Mouse (Mus musculus) embryonic facial prominence, embryonic 13.5 days (tissue): ENCODE results near the gene Csnk1g1. TPM values are rescaled to one million over a fixed set of nuclear protein-coding genes. Genes with fewer than 3 reads are reported as not detected.

Experiments used
- ATAC-seq: fragments of 200-750 bp; cut with Nextera tagmentation; 2 replicates; pipeline ENCODE4 v1.8.0; 2017; ENCODE audit warnings: low read depth; ENCODE audit not compliant: insufficient number of reproducible peaks, insufficient read depth, low FRiP score, low TSS enrichment
- H3K27ac ChIP-seq: fragments of 300-500 bp; sonication (generic); 2 replicates; pipeline ENCODE4 v1.5.1; 2015; ENCODE audit warnings: moderate library complexity, mild to moderate bottlenecking, inconsistent platforms
- H3K27me3 ChIP-seq: fragments of 300-500 bp; sonication (generic); 2 replicates; pipeline ENCODE4 v1.6.1; 2015; ENCODE audit warnings: mild to moderate bottlenecking, inconsistent platforms
- H3K36me3 ChIP-seq: fragments of 300-500 bp; sonication (generic); 2 replicates; pipeline ENCODE4 v1.6.1; 2015; ENCODE audit warnings: mild to moderate bottlenecking, inconsistent platforms
- H3K4me1 ChIP-seq: fragments of 300-500 bp; sonication (generic); 2 replicates; pipeline ENCODE4 v1.6.1; 2015; ENCODE audit warnings: inconsistent platforms
- H3K4me2 ChIP-seq: fragments of 300-500 bp; sonication (generic); 2 replicates; pipeline ENCODE4 v1.6.1; 2015; ENCODE audit warnings: moderate library complexity, mild to moderate bottlenecking, inconsistent platforms
- H3K4me3 ChIP-seq: fragments of 300-500 bp; sonication (generic); 2 replicates; pipeline ENCODE4 v1.5.1; 2015; ENCODE audit warnings: mild to moderate bottlenecking, inconsistent platforms
- H3K9ac ChIP-seq: fragments of 300-500 bp; sonication (generic); 2 replicates; pipeline ENCODE4 v1.6.1; 2015; ENCODE audit warnings: mild to moderate bottlenecking, inconsistent platforms
- H3K9me3 ChIP-seq: fragments of 300-500 bp; sonication (generic); 2 replicates; pipeline ENCODE4 v1.6.1; 2016; ENCODE audit warnings: inconsistent platforms
- WGBS: fragments of 180-500 bp; shearing (Covaris S2); methylation state at CpG from one replicate; pipeline ENCODE4 v1.1.7; 2015; ENCODE audit warnings: mixed read lengths; 5-methylcytosine and 5-hydroxymethylcytosine counted together
- polyA plus RNA-seq: library from polyadenylated mRNA; unstranded; fragments of >200 nt; fragmentation: Nextera tagmentation; extraction: Ambion mirVana; gene quantifications from 2 replicates; pipeline ENCODE4 v1.2.1, GENCODE M21; 2015

Gene Csnk1g1
- polyA plus RNA-seq, 1 experiment from 2014 or later = 22.8 TPM

DNA sequence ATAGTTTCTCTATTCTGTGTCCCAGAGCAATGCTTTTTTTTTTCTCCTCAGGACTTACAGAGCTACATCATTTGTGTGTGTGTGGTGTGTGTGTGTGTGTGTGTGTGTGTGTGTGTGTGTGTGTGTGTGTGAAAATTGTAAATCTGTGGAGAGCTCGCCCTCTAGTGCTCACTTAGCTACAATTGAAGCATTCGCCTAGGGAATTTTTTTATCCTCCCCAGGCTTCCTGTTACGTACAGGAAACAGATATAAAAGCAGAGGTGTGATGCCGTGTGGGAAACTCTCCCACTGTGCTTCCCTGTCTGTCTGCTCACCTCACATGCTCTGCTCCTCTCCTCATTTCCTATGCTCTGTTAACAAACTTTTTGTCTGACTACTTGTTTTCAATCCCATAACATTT is 95.7 kb downstream of the Csnk1g1 start:
- H3K4me1 ChIP-seq = no peaks in the 10 kb centered on the region
- peaks cover 32% of the 10 kb centered on the region for H3K36me3 ChIP-seq
- no peak overlapping the region for H3K27ac ChIP-seq
- H3K4me3 ChIP-seq = 0 out of 2 replicates have a peak overlapping the region, but pooled peaks have one; percentile 5
- no peaks in the 10 kb centered on the region for H3K27me3 ChIP-seq
- WGBS = 29% methylated on average over 4 of the region's 4 CpGs
- no peak for ATAC-seq
- no peaks in the 10 kb centered on the region for H3K9me3 ChIP-seq
- H3K4me2 ChIP-seq = peak overlapping the region; percentile 35; the same call in 1 of the 2 replicates
- H3K9ac ChIP-seq = no peak overlapping the region

DNA sequence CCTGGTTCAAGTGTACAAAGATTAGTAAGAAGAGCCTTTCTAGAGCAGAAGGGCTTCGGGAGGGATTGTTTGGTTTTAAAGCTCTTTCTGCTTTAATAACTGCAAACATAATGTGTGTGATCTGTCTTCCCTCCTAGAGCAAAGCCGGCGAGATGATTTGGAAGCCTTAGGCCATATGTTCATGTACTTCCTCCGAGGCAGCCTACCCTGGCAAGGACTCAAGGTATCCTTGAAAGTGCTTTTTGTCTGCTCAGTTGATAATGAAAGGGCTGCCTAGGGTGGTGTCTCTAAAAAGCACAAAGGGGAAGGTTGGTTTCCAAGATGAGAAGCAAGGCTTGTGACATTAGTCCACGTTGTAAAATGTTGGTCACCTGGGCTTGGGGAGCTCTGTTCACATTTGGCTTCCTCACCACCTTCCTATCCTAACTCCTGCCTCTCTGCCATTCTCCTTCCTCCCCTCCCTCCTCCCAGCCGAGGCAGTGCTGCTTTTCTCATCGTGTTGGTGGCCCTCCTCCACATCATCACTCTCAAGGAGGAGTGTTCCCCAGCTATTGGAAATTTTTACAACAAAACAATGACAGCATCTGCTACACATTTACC is 99.0 kb downstream of the Csnk1g1 start:
- WGBS = 68% methylated on average over 7 of the region's 7 CpGs
- Histone ChIP-seq H3K4me1 (no peaks in the 10 kb centered on the region), H3K27ac (no peak overlapping the region), H3K9ac (no peak overlapping the region), H3K27me3 (no peaks in the 10 kb centered on the region), H3K4me2 (no peak overlapping the region), H3K4me3 (no peak overlapping the region), H3K36me3 (peaks cover 40% of the 10 kb centered on the region), H3K9me3 (no peaks in the 10 kb centered on the region)
- no peak for ATAC-seq

DNA sequence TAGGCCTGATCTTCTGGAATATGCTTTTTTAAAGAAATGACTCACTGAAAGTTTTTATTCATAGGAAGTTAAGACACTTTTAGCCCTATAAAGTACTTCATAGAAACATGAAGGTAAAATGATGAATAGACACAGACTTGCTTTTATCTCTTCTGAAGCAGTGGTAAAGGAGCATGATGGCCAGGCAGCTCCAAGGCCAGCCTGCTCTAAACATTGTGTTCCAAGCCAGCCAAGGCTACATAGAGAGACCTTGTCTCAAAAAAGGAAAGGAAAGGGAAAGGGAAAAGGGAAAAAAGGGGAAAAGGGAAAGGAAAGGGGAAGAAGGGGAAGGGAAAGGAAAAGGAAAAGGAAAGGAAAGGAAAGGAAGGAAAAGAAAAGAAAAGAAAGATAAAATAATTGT is 111.9 kb downstream of the Csnk1g1 start:
- Histone ChIP-seq H3K36me3 (peaks cover 22% of the 10 kb centered on the region), H3K4me1 (no peaks in the 10 kb centered on the region), H3K27me3 (no peaks in the 10 kb centered on the region), H3K27ac (no peak overlapping the region), H3K9me3 (no peaks in the 10 kb centered on the region), H3K4me3 (no peak overlapping the region), H3K9ac (no peak overlapping the region), H3K4me2 (no peak overlapping the region)
- ATAC-seq = no peak

- H3K4me2 ChIP-seq = no peak overlapping the region
- H3K36me3 ChIP-seq = peaks cover 52% of the 10 kb centered on the region
- H3K9me3 ChIP-seq = no peaks in the 10 kb centered on the region
- no peaks in the 10 kb centered on the region for H3K4me1 ChIP-seq
- H3K9ac ChIP-seq = no peak overlapping the region
- H3K4me3 ChIP-seq = no peak overlapping the region
- WGBS = 86% methylated on average over 4 of the region's 4 CpGs
- no peak overlapping the region for H3K27ac ChIP-seq
- no peak for ATAC-seq
- H3K27me3 ChIP-seq = no peaks in the 10 kb centered on the region
Measured at GRCm38 (mm10) chr9:66038082-66038481, 129.4 kb downstream of the Csnk1g1 start.

DNA sequence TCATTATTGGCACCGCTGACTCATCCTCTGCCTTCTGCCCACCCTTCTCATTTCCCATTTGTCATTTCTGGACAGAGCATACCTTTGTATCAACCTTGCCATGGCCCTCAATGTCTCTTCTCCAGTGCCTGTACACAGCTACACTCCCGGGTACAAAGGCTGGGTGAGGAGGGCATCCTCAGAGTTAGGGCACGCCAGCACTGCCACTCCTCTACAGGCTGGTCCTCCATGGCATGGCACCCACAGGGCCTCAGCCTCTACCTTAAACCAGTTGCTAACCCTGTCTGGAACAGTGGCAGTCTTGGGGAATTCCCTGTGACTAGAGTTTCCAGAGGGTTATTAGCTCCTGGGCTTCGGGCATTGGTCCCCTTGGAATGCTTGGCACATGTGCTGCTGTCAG is 129.9 kb downstream of the Csnk1g1 start:
- peaks cover 49% of the 10 kb centered on the region for H3K36me3 ChIP-seq
- no peak overlapping the region for H3K4me3 ChIP-seq
- 90% methylated on average over 4 of the region's 4 CpGs for WGBS
- no peak for ATAC-seq
- H3K4me1 ChIP-seq = no peaks in the 10 kb centered on the region
- no peaks in the 10 kb centered on the region for H3K9me3 ChIP-seq
- no peak overlapping the region for H3K9ac ChIP-seq
- no peaks in the 10 kb centered on the region for H3K27me3 ChIP-seq
- H3K4me2 ChIP-seq = no peak overlapping the region
- no peak overlapping the region for H3K27ac ChIP-seq

DNA sequence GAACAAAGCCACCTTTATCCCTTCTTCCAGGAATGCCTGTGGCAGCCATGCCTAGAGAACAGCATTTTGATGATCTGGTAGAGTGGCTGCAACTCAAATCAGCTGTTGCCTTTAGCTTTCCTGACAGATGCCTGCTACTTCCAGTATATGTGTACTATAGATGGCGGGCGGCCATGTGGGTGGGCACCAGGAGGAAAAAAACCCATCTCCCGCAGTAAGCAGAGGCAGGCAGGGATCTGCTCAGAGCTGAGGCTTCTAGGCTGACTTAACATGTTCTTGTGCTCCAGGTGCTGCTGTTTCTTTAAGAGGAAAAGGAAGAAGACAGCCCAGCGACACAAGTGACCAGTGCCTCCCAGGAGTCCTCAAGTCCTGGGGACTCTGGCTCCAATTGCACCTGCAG is 130.6 kb downstream of the Csnk1g1 start:
- Histone ChIP-seq H3K9ac (no peak overlapping the region), H3K4me1 (no peaks in the 10 kb centered on the region), H3K4me2 (no peak overlapping the region), H3K36me3 (peaks cover 49% of the 10 kb centered on the region), H3K27me3 (no peaks in the 10 kb centered on the region), H3K27ac (no peak overlapping the region), H3K4me3 (no peak overlapping the region), H3K9me3 (no peaks in the 10 kb centered on the region)
- no peak for ATAC-seq
- WGBS = 82% methylated on average over 4 of the region's 4 CpGs

DNA sequence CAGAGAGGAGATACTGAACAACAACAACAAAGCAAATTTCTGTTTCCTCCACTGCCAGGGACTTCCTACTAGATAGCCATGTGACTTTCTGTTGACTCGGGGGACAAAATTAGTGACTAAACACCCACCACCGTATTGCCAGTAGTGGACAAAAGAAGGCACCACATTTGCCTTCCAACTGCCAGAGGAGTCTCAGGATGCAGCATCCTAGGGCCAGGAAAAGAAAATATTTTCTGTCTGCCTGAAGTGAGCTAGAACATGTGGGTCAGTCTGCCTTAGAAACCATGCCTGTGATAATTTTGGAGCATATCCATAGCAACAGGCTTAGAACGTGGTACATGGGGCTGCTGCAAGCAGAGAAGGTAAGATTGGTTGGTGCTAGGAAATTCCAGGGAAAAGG is 132.1 kb downstream of the Csnk1g1 start:
- ATAC-seq = no peak
- no peaks in the 10 kb centered on the region for H3K27me3 ChIP-seq
- H3K4me1 ChIP-seq = no peaks in the 10 kb centered on the region
- H3K36me3 ChIP-seq = peaks cover 42% of the 10 kb centered on the region
- WGBS = 85% methylated on average over 3 of the region's 3 CpGs
- H3K4me3 ChIP-seq = no peak overlapping the region
- no peak overlapping the region for H3K4me2 ChIP-seq
- no peak overlapping the region for H3K27ac ChIP-seq
- no peaks in the 10 kb centered on the region for H3K9me3 ChIP-seq
- H3K9ac ChIP-seq = no peak overlapping the region

- no peak overlapping the region for H3K27ac ChIP-seq
- no peak overlapping the region for H3K9ac ChIP-seq
- H3K9me3 ChIP-seq = no peaks in the 10 kb centered on the region
- H3K36me3 ChIP-seq = peaks cover 38% of the 10 kb centered on the region
- H3K27me3 ChIP-seq = no peaks in the 10 kb centered on the region
- no peak overlapping the region for H3K4me2 ChIP-seq
- no peak for ATAC-seq
- 74% methylated on average over 4 of the region's 4 CpGs for WGBS
- no peaks in the 10 kb centered on the region for H3K4me1 ChIP-seq
- no peak overlapping the region for H3K4me3 ChIP-seq
Measured at GRCm38 (mm10) chr9:66042331-66042730, 133.6 kb downstream of the Csnk1g1 start.

DNA sequence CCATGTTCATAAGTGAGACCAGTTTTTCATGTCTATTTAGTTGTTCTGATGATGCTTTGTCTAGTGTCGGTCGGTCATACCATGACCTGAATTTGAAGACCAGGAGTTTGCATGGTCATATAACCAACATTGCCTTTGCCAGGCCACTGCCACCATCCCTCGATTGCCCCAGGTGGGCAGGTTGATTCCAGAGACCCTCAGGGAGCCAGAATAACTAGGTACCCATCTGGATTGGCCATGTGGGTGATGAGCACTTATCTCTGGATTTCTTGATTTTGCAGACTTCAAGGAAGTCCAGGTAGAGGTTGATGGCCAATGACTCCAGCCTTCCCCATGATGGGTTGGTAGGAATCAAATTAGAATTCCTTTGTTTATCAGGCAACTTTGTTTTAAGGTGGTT is 134.5 kb downstream of the Csnk1g1 start:
- 96% methylated on average over 3 of the region's 3 CpGs for WGBS
- Histone ChIP-seq H3K9me3 (no peaks in the 10 kb centered on the region), H3K4me3 (no peak overlapping the region), H3K36me3 (peaks cover 32% of the 10 kb centered on the region), H3K4me1 (no peaks in the 10 kb centered on the region), H3K27me3 (no peaks in the 10 kb centered on the region), H3K4me2 (no peak overlapping the region), H3K9ac (no peak overlapping the region), H3K27ac (no peak overlapping the region)
- no peak for ATAC-seq

GRCm38 (mm10) chr9:66049931-66050601 is 141.3 kb downstream of the Csnk1g1 start:
- Histone ChIP-seq H3K9ac (no peak overlapping the region), H3K4me3 (no peak overlapping the region), H3K36me3 (no peaks in the 10 kb centered on the region), H3K27ac (no peak overlapping the region), H3K27me3 (no peaks in the 10 kb centered on the region), H3K4me1 (no peaks in the 10 kb centered on the region; the same call in 1 of the 2 replicates), H3K4me2 (no peak overlapping the region), H3K9me3 (no peaks in the 10 kb centered on the region)
- 64% methylated on average over 6 of the region's 6 CpGs for WGBS
- ATAC-seq = no peak

GRCm38 (mm10) chr9:66051493-66051892 is 142.8 kb downstream of the Csnk1g1 start:
- H3K4me3 ChIP-seq = no peak overlapping the region
- no peaks in the 10 kb centered on the region for H3K27me3 ChIP-seq
- no peaks in the 10 kb centered on the region for H3K36me3 ChIP-seq
- H3K9me3 ChIP-seq = no peaks in the 10 kb centered on the region
- WGBS = 73% methylated on average over 4 of the region's 4 CpGs
- no peak overlapping the region for H3K4me2 ChIP-seq
- no peak overlapping the region for H3K27ac ChIP-seq
- no peak overlapping the region for H3K9ac ChIP-seq
- no peak for ATAC-seq
- no peaks in the 10 kb centered on the region; the same call in 1 of the 2 replicates for H3K4me1 ChIP-seq

DNA sequence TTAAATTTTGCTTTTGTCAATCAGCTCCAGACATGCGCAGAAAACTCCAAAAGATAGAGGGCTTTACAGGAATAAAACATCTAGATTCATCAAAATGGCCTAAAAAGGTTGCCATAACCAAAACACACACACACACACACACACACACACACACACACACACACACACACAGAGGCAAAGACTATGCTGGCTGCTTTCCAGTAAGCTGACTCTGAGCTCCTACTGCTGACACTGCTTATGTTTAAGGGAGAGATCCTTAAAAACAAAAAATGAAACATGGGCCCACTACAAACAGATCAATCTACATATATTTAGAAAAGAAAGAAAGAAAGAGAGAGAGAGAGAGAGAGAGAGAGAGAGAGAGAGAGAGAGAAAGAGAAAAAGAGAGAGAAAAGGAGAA is 144.0 kb downstream of the Csnk1g1 start:
- no peaks in the 10 kb centered on the region for H3K27me3 ChIP-seq

More for the DNA sequence above, 144.0 kb downstream of the Csnk1g1 start:
- H3K4me2 ChIP-seq = no peak overlapping the region
- no peaks in the 10 kb centered on the region for H3K36me3 ChIP-seq
- ATAC-seq = no peak
- WGBS = 86% methylated on average over 1 of the region's 1 CpGs
- no peaks in the 10 kb centered on the region; the same call in 1 of the 2 replicates for H3K4me1 ChIP-seq
- H3K9me3 ChIP-seq = no peaks in the 10 kb centered on the region
- no peak overlapping the region for H3K27ac ChIP-seq
- H3K4me3 ChIP-seq = no peak overlapping the region
- H3K9ac ChIP-seq = no peak overlapping the region
